ENCODE assay signal across 24 mouse cellular contexts in the genomic region with DNA sequence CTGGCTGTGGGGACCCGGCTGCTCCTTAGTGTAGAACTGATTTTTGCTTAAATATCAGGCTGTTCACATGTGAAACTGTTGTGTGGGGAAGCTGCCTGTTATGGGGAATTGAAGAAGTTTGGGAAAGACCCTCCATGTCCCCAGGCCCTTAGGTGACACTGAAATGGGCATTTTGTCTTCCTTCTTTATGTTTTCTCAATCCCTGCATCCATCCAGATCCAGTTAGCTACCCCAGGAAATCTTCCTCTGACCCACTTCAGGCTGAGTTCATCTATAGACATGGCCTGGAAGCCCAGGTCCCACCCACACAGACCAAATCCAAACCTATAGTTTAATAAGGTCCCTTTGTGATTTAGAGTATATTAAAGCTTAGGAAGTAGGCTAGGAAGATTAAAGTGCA. TPM values are rescaled to one million over a fixed set of nuclear protein-coding genes. Genes with fewer than 3 reads are reported as not detected.
"Had no signal": no experiment of that assay in that cellular context is flagged by ENCODE, and none has a peak within 500 bp of the region (broad histone marks: within the 10 kb centered on the region; RNA-seq: fewer than 3 reads in every experiment).

Marco (minus strand) TSS at position 101 of the 400 bp plus-strand sequence.

- H3K9me3 ChIP-seq: limb, embryonic 10.5 days; limb, embryonic 13.5 days; midbrain, embryonic 12.5 days; midbrain, embryonic 15.5 days; neural tube, embryonic 12.5 days; neural tube, embryonic 15.5 days had no signal

- H3K4me3 ChIP-seq: limb, embryonic 10.5 days; limb, embryonic 13.5 days; midbrain, embryonic 12.5 days; midbrain, embryonic 15.5 days; neural tube, embryonic 12.5 days; neural tube, embryonic 15.5 days had no signal

- ATAC-seq: hindbrain, postnatal 0 days; inflammation-experienced regulatory T-cells, adult 6 months; intestine, embryonic 16.5 days; lung, postnatal 0 days; midbrain, embryonic 15.5 days had no signal

- H3K27me3 ChIP-seq: limb, embryonic 13.5 days; midbrain, embryonic 12.5 days; midbrain, embryonic 15.5 days; neural tube, embryonic 12.5 days; neural tube, embryonic 15.5 days had no signal

- H3K27ac ChIP-seq: hindbrain, postnatal 0 days; limb, embryonic 10.5 days; limb, embryonic 13.5 days; midbrain, embryonic 12.5 days; midbrain, embryonic 15.5 days; neural tube, embryonic 12.5 days; neural tube, embryonic 15.5 days; stomach, postnatal 0 days had no signal

- H3K9ac ChIP-seq: limb, embryonic 13.5 days; lung, embryonic 14.5 days; midbrain, embryonic 12.5 days; midbrain, embryonic 15.5 days; neural tube, embryonic 12.5 days; neural tube, embryonic 15.5 days had no signal

- H3K4me1 ChIP-seq: limb, embryonic 10.5 days; midbrain, embryonic 12.5 days; midbrain, embryonic 15.5 days; neural tube, embryonic 12.5 days; neural tube, embryonic 15.5 days had no signal

- DNase-seq: kidney, adult 18-20 months; kidney, adult 9 months; kidney, postnatal 14 days; kidney, postnatal 4 days; lung, embryonic 14.5 days; lung, postnatal 36 days; right cerebral cortex, postnatal 25 days; thymus, adult 2 months; thymus, postnatal 14 days had no signal

- H3K4me2 ChIP-seq: limb, embryonic 13.5 days; lung, embryonic 14.5 days; midbrain, embryonic 12.5 days; midbrain, embryonic 15.5 days; neural tube, embryonic 12.5 days; neural tube, embryonic 15.5 days had no signal

- H3K36me3 ChIP-seq: limb, embryonic 10.5 days; limb, embryonic 13.5 days; midbrain, embryonic 12.5 days; midbrain, embryonic 15.5 days; neural tube, embryonic 12.5 days; neural tube, embryonic 15.5 days had no signal

RNA-seq across cellular contexts. Expression of gene Marco, which starts in this region (rescaled TPM):
- total RNA-seq: hindbrain, postnatal 0 days; layer of hippocampus, adult 18-20 months; layer of hippocampus, postnatal 14 days; left cerebral cortex, postnatal 25 days had no signal
- polyA plus RNA-seq: limb, embryonic 10.5 days; midbrain, embryonic 12.5 days; neural tube, embryonic 12.5 days; neural tube, embryonic 15.5 days; stomach, embryonic 14.5 days had no signal
